Mouse (Mus musculus) kidney, adult 9 months (tissue): Measurements from ENCODE around the gene Gm20696.

Source experiments
- DNase-seq: peaks from one replicate; pipeline ENCODE4 v3.0.0; 2022

Gm20696 gene

GRCm38 (mm10) chr6:99666318-99667171 is at the start of gene Gm20696, which contains the start of gene Eif4e3:
Gm20696 (minus strand) TSS chr6:99666797.
Eif4e3 (minus strand) TSS chr6:99666771.
- DNase-seq, result peak; percentile 67

GRCm38 (mm10) chr6:99715913-99716312 is 49.3 kb upstream of the Gm20696 start:
- DNase-seq, result no peak

- DNase-seq, result no peak
These were observed 48.6 kb upstream of the Gm20696 start for GRCm38 (mm10) chr6:99715191-99715590.

GRCm38 (mm10) chr6:99713256-99713655 is 46.7 kb upstream of the Gm20696 start:
- DNase-seq, result no peak

- DNase-seq, result no peak
These were observed 45.0 kb upstream of the Gm20696 start for GRCm38 (mm10) chr6:99711576-99712101.

GRCm38 (mm10) chr6:99700484-99700883 is 33.9 kb upstream of the Gm20696 start:
- DNase-seq, result peak; percentile 42

GRCm38 (mm10) chr6:99692916-99693841 is 26.6 kb upstream of the Gm20696 start:
- DNase-seq, result no peak

GRCm38 (mm10) chr6:99692206-99692915 is 25.8 kb upstream of the Gm20696 start, which contains the start of gene Gpr27:
Gpr27 (plus strand) TSS chr6:99692679.
- DNase-seq, result no peak

- DNase-seq, result no peak
These were observed 25.1 kb upstream of the Gm20696 start for GRCm38 (mm10) chr6:99691666-99692205.

- no peak for DNase-seq
These were observed 21.9 kb upstream of the Gm20696 start for GRCm38 (mm10) chr6:99688513-99688912.

GRCm38 (mm10) chr6:99684899-99685298 is 18.3 kb upstream of the Gm20696 start:
- DNase-seq, result no peak

GRCm38 (mm10) chr6:99683974-99684373 is 17.4 kb upstream of the Gm20696 start:
- DNase-seq, result no peak

- no peak for DNase-seq
These were observed 11.5 kb upstream of the Gm20696 start for GRCm38 (mm10) chr6:99678108-99678507.

- DNase-seq, result no peak
These were observed 10.7 kb upstream of the Gm20696 start for GRCm38 (mm10) chr6:99677325-99677724.

- DNase-seq, result no peak
These were observed 7.9 kb upstream of the Gm20696 start for GRCm38 (mm10) chr6:99674482-99674881.

GRCm38 (mm10) chr6:99671768-99672167 is 5.2 kb upstream of the Gm20696 start:
- no peak for DNase-seq

- peak; percentile 65 for DNase-seq
These were observed 4.0 kb upstream of the Gm20696 start for GRCm38 (mm10) chr6:99670481-99671119.

GRCm38 (mm10) chr6:99669481-99670325 is 3.1 kb upstream of the Gm20696 start:
- DNase-seq, result peak; percentile 50

- no peak for DNase-seq
These were observed 693 bp upstream of the Gm20696 start for GRCm38 (mm10) chr6:99667290-99667689.

- peak; percentile 38 for DNase-seq
These were observed 910 bp downstream of the Gm20696 start for GRCm38 (mm10) chr6:99665457-99666317.
